7 mouse cellular contexts compared by ENCODE assay signal in genomic region chr3:142881872-142882623, GRCm38 (mm10). TPM values are rescaled to one million over a fixed set of nuclear protein-coding genes. Genes with fewer than 3 reads are reported as not detected.
DNase-seq lines count a peak whose midpoint lies in the region; ATAC-seq lines count a peak whose summit lies in the region.

Gene Pkn2, minus strand, starts transcription at chr3:142882004.

- H3K4me2 ChIP-seq in intestine, embryonic 15.5 days (replicated peaks): peak within 1 kb of the TSS; percentile 56

- peak; percentile 100 for DNase-seq in adrenal gland, adult 2 months
- DNase-seq in embryo, embryonic 11.5 days (ENCODE audit: low read depth, low spot score): peak; percentile 97
- peak; percentile 99 for DNase-seq in gastrocnemius, postnatal 36 days
- peak; percentile 98 to 99 for DNase-seq in left cerebral cortex, postnatal 25 days (ENCODE audit: low spot score in 2 of 2)
- peak; percentile 98 for DNase-seq in midbrain, embryonic 10.5 days (ENCODE audit: low spot score)
- peak; percentile 99 for DNase-seq in right cerebral cortex, postnatal 4 days

- no peaks in the 10 kb centered on the region for H3K27me3 ChIP-seq in intestine, embryonic 15.5 days (replicated peaks)
- H3K27me3 ChIP-seq in midbrain, embryonic 10.5 days (ENCODE audit: low read depth, poor library complexity, severe bottlenecking): no peaks in the 10 kb centered on the region

- peak within 1 kb of the TSS; percentile 100 for H3K4me3 ChIP-seq in intestine, embryonic 15.5 days (replicated peaks)
- H3K4me3 ChIP-seq in midbrain, embryonic 10.5 days: peak within 1 kb of the TSS; percentile 99

- H3K9ac ChIP-seq in intestine, embryonic 15.5 days: peak within 1 kb of the TSS; percentile 95

- peak; percentile 99 for ATAC-seq in intestine, embryonic 15.5 days

- no peaks in the 10 kb centered on the region for H3K36me3 ChIP-seq in intestine, embryonic 15.5 days
- H3K36me3 ChIP-seq in midbrain, embryonic 10.5 days: no peaks in the 10 kb centered on the region

- H3K27ac ChIP-seq in intestine, embryonic 15.5 days: peak within 1 kb of the TSS; percentile 95
- H3K27ac ChIP-seq in midbrain, embryonic 10.5 days (replicated peaks): peak within 1 kb of the TSS; percentile 98

- intact Hi-C loops in gastrocnemius, postnatal 36 days (cut with DNase I): no loop called here
- intact Hi-C loops in left cerebral cortex, postnatal 25 days (cut with DNase I): loop anchor here (10.0 kb wide), 1 partner anchor 1323 kb away; the partner anchor contains the start of gene Lmo4

- WGBS in intestine, embryonic 15.5 days: under 1% methylated on average over 66 of the region's 84 CpGs
- WGBS in midbrain, embryonic 10.5 days: under 1% methylated on average over 70 of the region's 84 CpGs

- H3K9me3 ChIP-seq in intestine, embryonic 15.5 days: no peaks in the 10 kb centered on the region
- no peaks in the 10 kb centered on the region for H3K9me3 ChIP-seq in midbrain, embryonic 10.5 days (replicated peaks)

- no peaks in the 10 kb centered on the region for H3K4me1 ChIP-seq in intestine, embryonic 15.5 days (replicated peaks)
- H3K4me1 ChIP-seq in midbrain, embryonic 10.5 days: peaks cover 17% of the 10 kb centered on the region

RNA-seq across cellular contexts. Expression of gene Pkn2, which starts in this region (rescaled TPM):
- 10 to 100 TPM; 61.2 to 75.0 TPM for total RNA-seq in adrenal gland, adult 2 months (2021)
- polyA plus RNA-seq in adrenal gland, adult 2 months (2012; rRNA removed): 47.6 and 66.7 TPM in 2 replicates
- 10 to 100 TPM; 42.7 to 44.5 TPM for total RNA-seq in gastrocnemius, postnatal 36 days (2021)
- polyA plus RNA-seq in intestine, embryonic 15.5 days (2015; fragmentation: Nextera tagmentation; extraction: Ambion mirVana): 39.8 and 47.4 TPM in 2 replicates
- 10 to 100 TPM; 27.7 to 36.8 TPM for total RNA-seq in left cerebral cortex, postnatal 25 days (2021)
- 46.5 and 53.5 TPM in 2 replicates for polyA plus RNA-seq in midbrain, embryonic 10.5 days (2016; fragmentation: Nextera tagmentation; extraction: Ambion mirVana)

Comparison
In these comparisons a context has a peak if more than half of its experiments do, and no peak if none do; other contexts are left out.
1. Peak in every context shown above with its lines: DNase-seq, ATAC-seq, H3K4me3 ChIP-seq and H3K27ac ChIP-seq.